Mouse (Mus musculus) WW6 (cell line): ENCODE data around the gene Gpr139.

Experiments used
- DNase-seq: peaks from one replicate; pipeline ENCODE4 v3.0.0-alpha.2; 2013; ENCODE audit warnings: low read depth, low spot score

Gene Gpr139

GRCm38 (mm10) chr7:119184341-119185143, at the start of gene Gpr139:
Gene Gpr139, minus strand, starts transcription at chr7:119184603.
- DNase-seq = no peak

GRCm38 (mm10) chr7:119230971-119231370, 46.6 kb upstream of the Gpr139 start:
- DNase-seq = no peak

- DNase-seq = no peak
These were observed 38.3 kb upstream of the Gpr139 start for GRCm38 (mm10) chr7:119222706-119223105.

- no peak for DNase-seq
These were observed 34.7 kb upstream of the Gpr139 start for GRCm38 (mm10) chr7:119219121-119219520.

- no peak for DNase-seq
These were observed 22.8 kb upstream of the Gpr139 start for GRCm38 (mm10) chr7:119207251-119207650.

GRCm38 (mm10) chr7:119186374-119186773, 2.0 kb upstream of the Gpr139 start:
- no peak for DNase-seq

- no peak for DNase-seq
These were observed 958 bp upstream of the Gpr139 start for GRCm38 (mm10) chr7:119185181-119185940.

- DNase-seq = no peak
These were observed 3.4 kb downstream of the Gpr139 start for GRCm38 (mm10) chr7:119181053-119181452.

GRCm38 (mm10) chr7:119160015-119160414, 24.4 kb downstream of the Gpr139 start:
- no peak for DNase-seq

GRCm38 (mm10) chr7:119111771-119112170, 72.6 kb downstream of the Gpr139 start:
- no peak for DNase-seq

GRCm38 (mm10) chr7:119105878-119106277, 78.5 kb downstream of the Gpr139 start:
- DNase-seq = no peak

- no peak for DNase-seq
These were observed 87.8 kb downstream of the Gpr139 start for GRCm38 (mm10) chr7:119096583-119096982.
